Mouse (Mus musculus): ENCODE measurements around the gene Borcs8.

Gene Borcs8

DNA sequence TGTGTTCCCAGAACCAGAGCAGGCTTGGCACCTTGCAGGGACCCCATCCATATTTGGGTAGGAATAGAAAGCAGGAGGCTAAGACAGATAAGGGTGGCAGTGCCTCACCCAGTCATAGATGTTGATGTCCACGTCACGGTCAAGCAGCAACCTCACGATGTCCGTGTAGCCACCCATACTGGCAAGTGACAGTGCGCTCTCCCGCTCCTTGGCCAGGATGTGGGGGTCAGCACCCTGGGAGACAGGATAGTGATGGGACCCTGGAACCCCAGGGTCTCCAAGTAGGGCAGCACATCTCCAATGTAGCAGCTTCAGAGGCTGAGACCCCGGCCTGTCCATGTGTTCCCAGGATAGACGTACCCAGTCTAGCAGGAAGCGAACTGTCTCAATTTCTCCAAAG lies 4.4 kb upstream of the Borcs8 start:
- DNase-seq = no peak

GRCm38 (mm10) chr8:70136591-70136990 lies 2.7 kb upstream of the Borcs8 start:
- DNase-seq = no peak

GRCm38 (mm10) chr8:70137890-70138289 lies 1.4 kb upstream of the Borcs8 start:
- no peak for DNase-seq

- no peak for DNase-seq
Measured at GRCm38 (mm10) chr8:70139981-70140380, 682 bp downstream of the Borcs8 start.

- no peak for DNase-seq
Measured at GRCm38 (mm10) chr8:70147678-70148607, 8.6 kb downstream of the Borcs8 start.

DNA sequence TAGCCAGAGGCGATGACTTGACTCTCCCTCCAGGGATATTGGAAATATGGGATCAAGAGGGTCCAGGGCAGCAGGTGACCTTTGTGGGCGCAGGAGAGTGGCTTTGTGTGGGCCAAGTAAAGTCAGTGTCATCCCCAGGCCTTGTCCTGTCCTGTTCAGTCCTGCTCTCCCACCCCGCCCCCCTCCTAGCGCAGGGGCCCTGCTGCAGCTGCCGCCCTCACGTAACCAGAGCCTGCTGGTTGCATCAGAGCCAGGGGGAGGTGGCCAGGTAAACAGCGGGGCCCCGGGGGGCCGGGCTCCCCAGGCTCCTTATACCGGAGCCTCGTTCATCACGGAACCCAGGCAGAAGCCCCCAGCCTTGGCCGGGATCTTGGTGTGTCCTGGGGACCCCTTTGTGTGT lies 10.9 kb downstream of the Borcs8 start:
- DNase-seq = peak; percentile 30

DNA sequence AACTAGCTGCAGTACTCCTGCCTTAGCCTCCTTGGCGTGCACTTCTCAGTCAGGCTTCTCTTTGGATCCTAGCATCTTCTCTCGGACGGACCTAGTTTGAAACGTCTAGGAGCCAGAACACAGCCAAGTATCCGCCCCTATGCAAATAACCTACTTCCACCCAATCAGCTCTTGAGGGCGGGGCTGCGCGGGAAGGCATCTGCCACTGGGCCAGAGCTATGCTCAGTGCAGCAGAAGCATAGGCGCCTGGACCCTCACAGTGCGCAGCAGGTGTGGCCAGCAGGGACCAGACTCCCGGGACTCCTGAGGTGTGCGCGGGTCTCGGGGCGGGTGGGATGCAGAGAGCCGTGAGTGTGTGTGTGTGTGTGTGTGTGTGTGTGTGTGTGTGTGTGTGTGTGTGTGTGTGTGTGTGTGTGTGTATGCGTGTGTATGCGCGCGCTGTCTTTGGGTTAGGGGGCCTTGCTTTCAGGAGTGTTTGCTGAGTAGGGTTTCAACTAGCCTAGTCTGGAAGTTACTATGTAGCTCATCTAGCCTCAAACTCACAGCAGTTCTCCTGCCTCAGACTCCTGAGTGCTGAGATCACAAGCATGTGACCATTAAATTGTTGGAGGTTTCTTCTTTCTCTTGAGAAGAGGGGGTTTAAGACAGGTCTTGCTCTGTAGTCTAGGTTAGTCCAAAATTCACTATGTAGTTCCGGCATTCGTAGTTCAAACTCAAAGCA lies 13.4 kb downstream of the Borcs8 start:
- DNase-seq = peak; percentile 91

- DNase-seq = no peak
Measured at GRCm38 (mm10) chr8:70157240-70157800, 18.0 kb downstream of the Borcs8 start.

DNA sequence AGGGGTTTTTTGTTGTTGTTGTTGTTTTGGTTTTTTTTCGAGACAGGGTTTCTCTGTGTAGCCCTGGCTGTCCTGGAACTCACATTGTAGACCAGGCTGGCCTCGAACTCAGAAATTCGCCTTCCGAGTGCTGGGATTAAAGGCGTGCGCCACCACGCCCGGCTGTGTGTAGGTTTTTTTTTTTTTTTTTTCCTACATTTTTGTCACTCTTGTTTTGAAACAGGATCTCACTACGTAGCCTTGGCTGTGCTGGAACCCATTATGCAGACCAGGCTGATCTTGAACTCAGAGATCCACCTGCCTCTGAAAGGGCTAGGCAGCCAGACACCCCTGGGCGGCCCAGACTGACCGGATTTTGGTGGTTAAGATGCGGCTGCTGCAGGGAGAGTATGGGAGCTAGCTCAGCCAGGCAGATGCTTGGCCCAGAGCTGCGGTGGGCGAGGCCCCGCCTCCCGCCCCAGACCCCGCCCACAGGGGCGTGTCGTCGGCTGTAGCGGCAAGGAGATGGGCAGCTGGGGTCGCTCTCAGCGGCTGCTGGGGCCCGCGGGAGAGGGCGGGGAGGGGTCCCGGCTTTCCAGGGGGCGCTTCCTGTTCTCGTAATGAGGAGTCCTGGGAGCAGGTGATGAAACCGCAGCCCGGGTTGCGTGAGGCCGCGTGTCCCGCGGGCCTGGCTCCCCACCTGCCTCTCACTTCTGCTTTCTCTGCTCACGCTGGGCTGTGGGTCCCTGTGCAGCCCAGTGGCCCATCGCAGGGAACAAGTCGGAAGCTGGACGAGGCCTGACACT lies 19.0 kb downstream of the Borcs8 start:
- peak; percentile 89 for DNase-seq

DNA sequence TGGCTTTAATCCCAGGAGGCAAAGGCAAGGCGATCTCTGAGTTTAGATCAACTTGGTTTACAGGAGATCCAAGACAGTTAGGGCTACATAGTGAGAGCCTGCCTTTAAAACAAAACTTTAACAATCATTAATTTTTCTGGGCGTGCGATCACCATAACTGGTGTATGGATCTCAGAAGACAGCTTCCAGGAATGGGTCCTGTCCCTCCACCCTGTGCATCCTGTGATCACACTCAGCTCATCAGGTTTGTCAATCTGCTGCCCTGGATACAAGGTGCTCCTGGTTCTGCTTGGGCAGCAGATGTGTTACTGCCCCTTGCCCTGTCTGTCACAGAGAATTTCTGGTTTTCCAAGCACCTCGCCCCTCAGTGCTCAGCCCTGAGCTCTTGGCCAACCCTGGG lies 19.9 kb downstream of the Borcs8 start:
- DNase-seq = no peak

DNA sequence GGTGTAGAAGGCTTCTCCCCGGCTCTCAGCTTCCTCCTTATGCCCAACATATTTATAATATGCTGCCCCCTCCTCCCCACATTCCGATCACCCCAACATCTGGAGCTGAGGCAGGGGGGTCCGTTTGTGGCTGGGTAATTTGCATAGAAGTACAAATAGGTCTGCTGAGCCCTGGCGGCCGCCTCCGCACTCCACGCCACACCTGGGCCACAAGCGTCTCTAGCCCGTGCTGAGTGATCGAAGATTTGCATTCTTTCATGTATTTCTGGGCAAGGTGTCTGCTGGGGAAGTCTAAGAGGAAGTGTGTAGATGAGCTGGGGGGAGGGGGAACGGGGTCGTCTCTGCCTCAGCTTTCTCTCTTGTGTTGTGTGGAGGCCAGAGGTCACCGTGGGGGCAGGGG lies 20.7 kb downstream of the Borcs8 start:
- DNase-seq = no peak

DNA sequence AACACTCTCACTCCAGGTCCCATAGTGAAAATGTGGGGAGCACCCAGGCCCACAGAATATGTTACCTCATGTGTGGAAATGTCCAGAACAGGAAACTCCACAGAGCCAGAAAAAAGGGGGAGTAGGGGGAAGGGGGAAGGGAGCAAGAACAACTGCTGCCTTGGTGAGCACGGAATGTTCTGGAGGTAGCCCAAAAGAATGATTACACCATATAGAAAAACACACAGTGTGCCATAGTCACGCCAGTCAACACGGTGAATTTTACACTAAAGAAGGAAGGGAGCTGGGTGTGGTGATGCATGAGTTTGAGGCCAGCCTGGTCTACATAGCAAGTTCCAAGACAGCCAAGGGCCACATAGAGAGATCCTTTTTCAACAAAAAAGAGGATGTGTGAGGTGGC lies 24.0 kb downstream of the Borcs8 start:
- no peak for DNase-seq

DNA sequence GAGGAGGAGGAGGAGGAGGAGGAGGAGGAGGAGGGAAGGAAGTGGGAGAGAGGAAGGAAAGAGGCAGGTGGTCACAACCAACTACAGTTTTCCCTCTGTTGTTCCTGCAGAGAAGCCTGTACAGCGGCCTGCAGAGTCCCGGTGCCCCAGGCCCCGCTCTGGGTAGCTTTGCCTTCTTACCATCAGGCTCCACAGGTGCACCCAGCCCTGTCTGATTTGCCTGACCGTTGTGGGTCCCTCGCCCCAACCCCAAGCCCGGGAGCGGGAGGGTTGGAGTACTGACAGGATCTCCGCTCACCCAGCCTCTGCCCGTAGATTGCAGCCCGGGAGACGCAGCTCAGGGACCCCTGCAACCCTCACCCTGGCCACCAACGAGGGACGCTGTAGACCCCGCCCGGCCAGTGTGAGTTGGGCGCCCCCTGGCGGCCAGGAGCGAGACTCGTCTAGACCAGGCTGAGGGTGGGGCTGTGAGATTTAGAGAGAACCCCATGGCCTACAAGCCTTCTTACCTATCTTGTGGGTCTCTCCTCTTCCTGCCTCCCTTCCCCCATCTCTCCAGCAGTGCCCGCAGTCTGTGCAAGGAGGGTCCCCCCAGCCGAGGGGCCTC lies 27.3 kb downstream of the Borcs8 start:
- peak; percentile 91 for DNase-seq

- DNase-seq = no peak
Measured at GRCm38 (mm10) chr8:70170116-70170515, 30.8 kb downstream of the Borcs8 start.

- no peak for DNase-seq
Measured at GRCm38 (mm10) chr8:70170748-70171147, 31.4 kb downstream of the Borcs8 start.

DNA sequence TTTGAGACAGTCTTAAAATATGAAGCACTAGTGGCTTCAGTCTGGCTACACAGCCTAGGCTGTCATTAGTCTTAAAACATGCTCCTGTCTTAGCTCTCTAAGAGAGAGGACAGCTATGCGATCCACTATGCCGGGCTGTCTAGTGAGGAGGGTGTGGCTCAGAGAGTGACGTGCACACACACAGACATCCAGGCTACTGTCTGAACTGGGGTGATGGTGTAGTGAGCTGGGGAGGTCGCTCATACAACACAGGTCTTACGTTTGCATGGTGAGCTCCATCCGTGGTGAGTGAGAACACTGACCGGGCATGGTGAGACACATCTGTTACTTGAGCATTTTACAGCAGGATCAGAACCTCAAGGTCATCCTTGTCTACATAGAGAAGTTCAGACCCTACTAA lies 31.9 kb downstream of the Borcs8 start:
- no peak for DNase-seq

DNA sequence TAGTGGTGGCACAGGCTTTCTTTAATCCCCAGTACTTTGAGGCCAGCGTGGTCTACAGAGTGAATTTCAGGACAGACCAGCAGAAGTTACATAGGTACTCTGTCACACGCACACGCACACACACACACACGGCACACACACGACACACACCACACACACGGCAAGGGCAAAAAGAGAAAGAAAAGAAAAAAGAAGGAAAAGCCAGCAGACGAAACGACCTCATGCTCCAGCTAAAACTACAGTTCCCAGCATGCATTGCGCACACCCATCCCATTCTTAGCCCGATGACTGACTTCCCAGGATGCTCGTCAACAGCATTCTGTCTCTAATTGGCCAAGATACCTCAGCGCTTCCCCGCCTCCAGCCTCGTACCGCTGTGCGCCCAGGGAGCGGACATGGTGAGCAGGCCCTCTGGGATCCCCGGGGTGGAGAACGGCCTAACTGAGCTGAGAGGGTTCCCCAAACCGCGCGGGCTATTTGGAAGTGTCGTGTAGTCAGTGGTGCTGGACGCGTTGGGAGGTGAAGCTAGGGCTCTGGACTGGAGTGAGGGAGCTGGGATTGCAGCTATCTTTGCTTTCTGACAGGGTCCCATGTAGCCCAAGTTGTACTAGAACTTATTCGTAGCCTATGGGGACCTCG lies 32.9 kb downstream of the Borcs8 start, which contains the start of gene Tmem161a:
Gene Tmem161a, plus strand, starts transcription at position 314 of the 639 bp plus-strand sequence.
- DNase-seq = peak; percentile 95

DNA sequence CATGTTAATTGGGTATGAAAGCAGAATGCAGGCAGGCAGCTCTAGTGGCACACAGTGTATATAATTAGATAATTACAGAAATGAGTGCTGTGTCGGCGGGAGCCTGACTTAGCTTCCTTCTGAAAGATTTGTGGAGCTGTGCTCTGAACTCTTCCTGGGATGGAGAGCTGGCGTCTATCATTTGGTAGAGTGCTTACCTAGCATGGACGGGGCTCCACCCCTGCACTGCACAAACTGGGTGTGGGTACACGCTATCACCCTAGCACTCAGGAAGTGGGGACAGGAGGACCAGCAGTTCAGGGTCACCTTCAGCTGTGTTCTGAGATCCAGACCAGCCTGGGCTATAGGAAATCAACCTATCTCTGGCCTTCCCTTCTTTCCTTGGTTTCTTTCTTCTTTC lies 34.0 kb downstream of the Borcs8 start:
- no peak for DNase-seq

DNA sequence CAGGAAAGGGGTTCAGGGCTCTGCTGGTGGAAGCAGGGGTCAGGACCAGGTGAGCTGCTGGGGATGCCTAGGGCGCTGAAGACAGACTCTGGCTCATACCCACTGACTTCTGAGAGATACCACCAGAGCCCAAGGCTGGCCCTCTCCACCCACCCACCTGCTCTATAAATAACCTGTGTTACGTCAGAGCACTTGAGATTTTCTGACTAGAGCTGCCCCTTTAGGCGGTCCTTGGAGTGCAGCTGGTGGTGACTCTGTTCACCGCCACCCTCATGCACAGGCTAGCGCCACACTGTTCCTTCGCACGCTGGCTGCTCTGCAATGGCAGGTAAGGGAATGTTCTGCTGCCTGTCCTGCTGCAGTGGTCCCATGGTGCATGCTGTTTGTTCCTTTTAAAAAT lies 34.8 kb downstream of the Borcs8 start:
- no peak for DNase-seq

DNA sequence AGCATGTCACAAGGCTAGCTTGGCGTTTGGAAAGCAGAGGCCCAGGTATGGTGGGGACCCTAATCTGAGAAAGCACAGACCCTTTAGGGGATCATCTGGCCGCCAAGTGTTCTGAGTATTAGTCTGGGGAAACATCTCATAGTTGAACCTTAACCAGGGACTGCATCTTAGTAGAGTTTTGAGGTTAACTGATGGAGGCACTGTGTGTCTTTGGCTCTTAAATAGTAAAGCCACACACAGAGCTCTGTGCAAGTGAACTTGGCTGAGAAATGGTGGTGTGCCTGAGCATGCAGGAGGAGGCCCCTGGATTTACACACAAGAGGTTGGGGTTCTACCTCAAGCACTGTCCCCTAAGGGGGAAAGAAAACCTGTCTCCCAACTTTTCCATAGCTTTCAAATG lies 38.9 kb downstream of the Borcs8 start:
- no peak for DNase-seq

- peak; percentile 33 for DNase-seq
Measured at GRCm38 (mm10) chr8:70179082-70179481, 39.8 kb downstream of the Borcs8 start.
